Mouse (Mus musculus) cerebellum, adult 2 months (tissue): ENCODE results near the gene Spaca6.

Experiments used
- CTCF ChIP-seq: fragments of 200-500 bp; IDR thresholded peaks from 2 replicates; pipeline ENCODE4 v1.5.1; 2011; ENCODE audit warnings: low read depth, mild to moderate bottlenecking, control low read depth, low read length, moderate library complexity, borderline replicate concordance; ENCODE audit not compliant: insufficient read depth
- POLR2A ChIP-seq: fragments of 200-500 bp; IDR thresholded peaks from 2 replicates; pipeline ENCODE4 v1.6.1; 2011; ENCODE audit warnings: low read length, control low read depth, borderline replicate concordance; ENCODE audit not compliant: insufficient read depth

DNA sequence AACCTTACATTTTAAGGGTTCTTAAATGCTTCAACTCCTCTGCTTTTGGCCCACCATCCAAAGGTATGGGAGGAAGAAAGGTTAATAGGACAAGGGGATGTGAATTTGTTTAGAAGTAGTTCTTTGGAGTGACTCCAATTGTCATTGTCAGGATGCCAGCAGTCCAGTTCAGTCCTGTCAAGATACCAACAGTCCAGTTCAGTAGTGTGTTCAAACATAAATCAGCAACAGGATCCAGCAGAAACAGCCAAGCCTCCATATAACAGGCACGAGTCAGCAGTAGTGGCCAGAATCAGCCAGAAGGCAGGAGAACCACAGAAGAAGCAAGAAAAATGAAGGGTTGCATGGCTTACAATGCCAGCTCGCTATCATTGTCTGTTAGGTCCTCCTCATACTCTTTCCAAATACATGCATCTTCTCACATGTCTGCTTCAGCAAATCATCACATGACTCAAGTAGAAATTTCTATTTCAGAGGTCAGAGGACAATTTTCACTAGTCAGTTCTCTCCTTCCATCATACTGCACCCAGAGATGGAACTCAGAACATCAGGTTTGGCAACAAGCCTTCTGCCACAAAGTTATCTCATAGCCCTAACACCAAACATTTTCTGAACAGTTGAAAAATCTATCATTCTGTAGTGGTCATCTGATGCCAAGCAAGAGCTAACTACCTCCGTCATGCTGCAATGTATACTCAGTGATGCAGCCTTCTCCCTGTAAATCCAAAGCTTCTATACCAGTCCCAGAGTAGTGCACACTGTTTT is 35.9 kb upstream of the Spaca6 start:
- TF ChIP-seq CTCF (no peak), POLR2A (no peak)
